12 mouse cellular contexts compared by ENCODE assay signal in genomic region chr7:97679239-97679638, GRCm38 (mm10). TPM values are rescaled to one million over a fixed set of nuclear protein-coding genes. Genes with fewer than 3 reads are reported as not detected.
DNase-seq lines count a peak whose midpoint lies in the region; ATAC-seq and TF ChIP-seq lines count a peak whose summit lies in the region.
"Had no signal": no experiment of that assay in that cellular context is flagged by ENCODE, and none has a peak within 500 bp of the region (broad histone marks: within the 10 kb centered on the region; RNA-seq: fewer than 3 reads in every experiment).

No protein-coding gene starts in this region.

- peak; percentile 52 for TF ChIP-seq CTCF in lung, embryonic 14.5 days (IDR thresholded peaks at IDR 0.05; ENCODE audit: low read depth)

- no peaks in the 10 kb centered on the region for H3K27me3 ChIP-seq in lung, embryonic 14.5 days (ENCODE audit: insufficient read depth, low read length)
- H3K27me3 ChIP-seq: lung, embryonic 15.5 days had no signal

- H3K27ac ChIP-seq in lung, embryonic 14.5 days (ENCODE audit: low read depth), result no peak overlapping the region
- H3K27ac ChIP-seq: lung, embryonic 15.5 days had no signal

- no peaks in the 10 kb centered on the region for H3K4me1 ChIP-seq in lung, embryonic 14.5 days (ENCODE audit: insufficient read depth)
- H3K4me1 ChIP-seq: lung, embryonic 15.5 days had no signal

- DNase-seq in gastrocnemius, adult 18-20 months (ENCODE audit: low spot score), result peak; percentile 17
- no peak for DNase-seq in gastrocnemius, postnatal 10 days
- DNase-seq in lung, embryonic 14.5 days, result peak; percentile 79
- no peak for DNase-seq in lung, postnatal 14 days
- peak; percentile 33 for DNase-seq in c-Kit-positive CD71-negative TER-119-negative erythroid progenitor cells, embryonic 14.5 days (ENCODE audit: low read depth)
- DNase-seq in retina, embryonic 14.5 days (ENCODE audit: low spot score), result peak; percentile 72
- no peak for DNase-seq in gastrocnemius, postnatal 4 days (ENCODE audit: low spot score in 2 of 2)
- no peak for DNase-seq in frontal cortex, postnatal 10 days (ENCODE audit: low spot score in 2 of 2)
- DNase-seq: cerebellum, adult 8-10 months; gastrocnemius, postnatal 14 days; thymus, postnatal 14 days had no signal

- H3K4me2 ChIP-seq in lung, embryonic 14.5 days, result no peak overlapping the region
- H3K4me2 ChIP-seq: lung, embryonic 15.5 days had no signal

- H3K4me3 ChIP-seq in lung, embryonic 14.5 days (ENCODE audit: low read depth, low read length), result no peak overlapping the region
- H3K4me3 ChIP-seq: lung, embryonic 15.5 days had no signal

- H3K9ac ChIP-seq in lung, embryonic 14.5 days, result no peak overlapping the region
- H3K9ac ChIP-seq: lung, embryonic 15.5 days had no signal

- peaks cover 59% of the 10 kb centered on the region for H3K36me3 ChIP-seq in lung, embryonic 14.5 days (ENCODE audit: insufficient read depth)

- H3K9me3 ChIP-seq in lung, embryonic 14.5 days (ENCODE audit: low read depth, low read length), result no peaks in the 10 kb centered on the region
- H3K9me3 ChIP-seq: lung, embryonic 15.5 days had no signal

- WGBS in lung, embryonic 14.5 days, result 12% methylated on average over 1 of the region's 1 CpGs

- no peak for ATAC-seq in lung, embryonic 14.5 days (ENCODE audit: insufficient read depth)

RNA-seq across cellular contexts. Expression of gene Clns1a, which starts 17.2 kb away (rescaled TPM):
- total RNA-seq in gastrocnemius, adult 18-20 months (2021), result 10 to 100 TPM; 28.2 to 30.6 TPM
- 10 to 100 TPM; 43.3 to 46.5 TPM for total RNA-seq in gastrocnemius, postnatal 10 days (2021)
- polyA plus RNA-seq in lung, embryonic 14.5 days (2014; fragmentation: Nextera tagmentation; extraction: Ambion mirVana), result 213 and 214 TPM in 2 replicates
- 10 to 100 TPM; 52.1 to 56.3 TPM for total RNA-seq in gastrocnemius, postnatal 4 days (2021)

RNA-seq across cellular contexts. Expression of gene Aqp11, which starts 58.9 kb away (rescaled TPM):
- total RNA-seq in gastrocnemius, adult 18-20 months (2021), result under 1 TPM; 0.38 to 0.59 TPM
- 1 to 10 TPM; 2.0 to 2.7 TPM for total RNA-seq in gastrocnemius, postnatal 10 days (2021)
- polyA plus RNA-seq in lung, embryonic 14.5 days (2014; fragmentation: Nextera tagmentation; extraction: Ambion mirVana), result 3.2 and 3.9 TPM in 2 replicates
- total RNA-seq in gastrocnemius, postnatal 4 days (2021), result 1 to 10 TPM; 2.6 to 3.1 TPM

Comparison
In these comparisons a context has a peak if more than half of its experiments do, and no peak if none do; other contexts are left out.
1. DNase-seq: peak in gastrocnemius, adult 18-20 months (single experiment), lung, embryonic 14.5 days (single experiment), c-Kit-positive CD71-negative TER-119-negative erythroid progenitor cells, embryonic 14.5 days (single experiment) and retina, embryonic 14.5 days (single experiment); none in gastrocnemius, postnatal 10 days (single experiment), lung, postnatal 14 days (single experiment), gastrocnemius, postnatal 4 days (0 of 2) and frontal cortex, postnatal 10 days (0 of 2).